Mouse (Mus musculus): ENCODE measurements at regions not wholly inside any gene's neighbourhood (a gene's known extent, or its start where the extent isn't known, plus 50 kb on each side); places are given as distances from the start of the nearest gene placed in this dataset.

DNA sequence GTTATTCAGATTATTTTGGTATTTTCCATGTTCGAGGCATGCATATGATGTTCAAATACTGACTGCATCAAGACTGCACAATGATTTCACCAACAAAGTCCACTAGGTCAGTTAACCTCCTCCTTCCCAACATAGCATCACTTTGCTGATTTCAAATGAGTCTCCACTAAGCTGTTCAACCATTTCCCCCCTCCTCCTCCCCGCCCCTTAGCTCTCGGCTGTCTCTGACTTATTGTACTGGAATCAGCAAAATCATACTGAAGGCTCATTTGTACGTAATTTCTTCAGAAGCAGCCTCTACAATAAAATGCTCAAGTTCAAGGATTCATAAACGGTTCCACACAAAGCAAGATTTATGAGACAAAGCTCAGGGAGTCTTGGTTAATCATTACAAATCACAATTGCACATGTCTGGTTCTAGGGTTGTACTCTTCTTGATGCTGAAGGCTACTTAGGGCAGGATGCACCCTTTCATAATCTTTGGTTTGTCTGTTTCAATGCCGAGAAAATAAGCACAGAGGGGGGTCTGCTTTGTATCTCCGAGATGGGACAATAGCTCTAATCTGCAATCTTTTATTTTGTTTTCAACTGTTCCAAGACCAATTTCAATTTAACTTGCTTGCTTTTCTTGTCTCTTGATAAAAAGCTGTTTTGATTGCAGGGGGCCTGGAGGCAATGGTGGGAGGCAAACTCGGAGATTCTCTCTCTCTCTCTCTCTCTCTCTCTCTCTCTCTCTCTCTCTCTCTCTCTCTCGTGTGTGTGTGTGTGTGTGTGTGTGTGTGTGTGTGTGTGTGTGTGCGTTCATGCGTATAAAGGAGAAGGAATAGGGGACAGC, 320.6 kb upstream of the Dcn start:
- no peak for ATAC-seq (ENCODE audit: insufficient number of reproducible peaks, insufficient read depth, low FRiP score, low TSS enrichment, low read depth)
- Histone ChIP-seq H3K9me3 (no peaks in the 10 kb centered on the region), H3K9ac (no peak overlapping the region), H3K27ac (no peak overlapping the region), H3K4me3 (no peak overlapping the region), H3K4me1 (peaks cover 10% of the 10 kb centered on the region), H3K4me2 (no peak overlapping the region), H3K27me3 (no peaks in the 10 kb centered on the region), H3K36me3 (no peaks in the 10 kb centered on the region)
- 56% methylated on average over 10 of the region's 11 CpGs for WGBS

DNA sequence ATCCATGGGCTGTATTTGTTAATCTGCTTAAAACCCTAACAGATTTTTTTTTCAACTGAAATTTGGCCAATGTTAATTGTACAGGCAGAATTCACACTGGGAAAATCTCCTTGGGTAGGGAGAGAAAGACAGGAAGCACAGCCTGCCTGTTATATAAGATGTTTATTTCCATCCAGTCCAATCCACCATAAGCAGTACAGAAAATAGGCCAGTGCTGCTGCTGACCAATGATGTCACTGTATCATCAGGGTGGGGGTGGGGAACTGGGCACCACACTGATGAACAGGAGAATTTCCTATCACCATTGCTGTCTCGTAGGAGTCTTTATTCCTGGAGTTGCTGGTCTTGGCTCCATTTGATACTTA, 320.0 kb upstream of the Dcn start:
- no peak overlapping the region for H3K9ac ChIP-seq
- no peak overlapping the region for H3K4me3 ChIP-seq
- no peak for ATAC-seq (ENCODE audit: insufficient number of reproducible peaks, insufficient read depth, low FRiP score, low TSS enrichment, low read depth)
- WGBS: 80% methylated on average over 1 of the region's 1 CpGs
- H3K4me2 ChIP-seq: no peak overlapping the region
- H3K27ac ChIP-seq: no peak overlapping the region
- no peaks in the 10 kb centered on the region for H3K9me3 ChIP-seq
- H3K27me3 ChIP-seq: no peaks in the 10 kb centered on the region
- no peaks in the 10 kb centered on the region for H3K36me3 ChIP-seq
- peaks cover 10% of the 10 kb centered on the region for H3K4me1 ChIP-seq

DNA sequence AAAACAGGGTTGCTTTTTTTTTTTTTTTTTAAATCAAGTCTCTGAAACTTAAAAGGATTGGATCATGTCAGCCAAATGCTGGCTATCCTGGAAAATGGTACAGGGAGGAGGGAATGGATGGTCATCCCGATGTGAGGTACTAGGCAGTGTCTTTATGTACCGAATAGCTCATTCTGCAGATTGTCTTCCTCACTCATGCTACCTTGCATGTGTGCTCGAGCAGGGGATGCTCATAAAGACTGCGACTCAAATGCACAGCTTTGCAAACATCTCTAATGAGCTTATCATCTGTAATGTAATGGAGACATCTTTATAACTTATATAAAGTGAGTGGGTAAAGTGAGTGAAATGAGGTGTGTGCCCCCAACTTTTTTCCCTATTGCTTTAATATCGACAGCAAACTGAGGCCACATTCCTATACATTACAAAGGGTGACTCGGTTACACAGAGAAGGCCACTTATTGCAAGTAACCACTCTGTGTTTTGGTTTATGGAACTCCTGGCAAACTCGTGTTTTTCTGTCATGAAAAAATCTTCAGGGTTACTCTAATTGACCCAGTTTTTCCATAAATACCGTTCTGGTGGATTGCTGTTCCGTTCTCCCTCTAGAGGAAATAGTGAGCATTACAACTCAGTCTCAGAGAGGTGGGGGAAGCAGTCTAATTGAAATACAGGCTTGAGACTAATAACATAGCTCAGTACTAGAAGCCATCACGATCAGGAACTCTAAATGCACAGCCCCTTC, 319.4 kb upstream of the Dcn start:
- Histone ChIP-seq H3K9ac (no peak overlapping the region), H3K4me3 (no peak overlapping the region), H3K4me1 (peaks cover 10% of the 10 kb centered on the region), H3K27me3 (no peaks in the 10 kb centered on the region), H3K9me3 (no peaks in the 10 kb centered on the region), H3K27ac (no peak overlapping the region), H3K4me2 (no peak overlapping the region), H3K36me3 (no peaks in the 10 kb centered on the region)
- no peak for ATAC-seq (ENCODE audit: insufficient number of reproducible peaks, insufficient read depth, low FRiP score, low TSS enrichment, low read depth)
- 54% methylated on average over 10 of the region's 10 CpGs for WGBS

DNA sequence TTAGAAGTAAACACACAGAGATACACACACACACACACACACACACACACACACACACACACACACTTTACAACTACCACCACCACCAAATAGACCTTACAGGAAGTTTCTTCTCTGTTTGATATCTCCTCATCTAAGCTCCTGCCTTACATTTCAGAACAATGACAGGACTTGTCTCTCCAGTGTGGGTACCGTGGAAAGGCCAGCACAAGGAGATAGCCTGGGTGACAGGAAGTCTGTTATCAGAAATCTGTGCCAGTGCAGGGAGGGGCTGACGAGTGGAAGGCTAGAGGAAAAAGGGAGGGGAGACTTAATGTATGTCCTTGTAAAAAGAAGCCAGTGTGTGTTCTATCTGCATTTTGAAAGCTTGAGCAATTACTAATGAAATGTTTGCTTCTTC, 318.5 kb upstream of the Dcn start:
- no peak for ATAC-seq (ENCODE audit: insufficient number of reproducible peaks, insufficient read depth, low FRiP score, low TSS enrichment, low read depth)
- H3K4me2 ChIP-seq: no peak overlapping the region
- H3K4me1 ChIP-seq: peaks cover 10% of the 10 kb centered on the region
- no peak overlapping the region for H3K27ac ChIP-seq
- H3K9ac ChIP-seq: no peak overlapping the region
- H3K9me3 ChIP-seq: no peaks in the 10 kb centered on the region
- H3K4me3 ChIP-seq: no peak overlapping the region
- 12% methylated on average over 2 of the region's 2 CpGs for WGBS
- no peaks in the 10 kb centered on the region for H3K36me3 ChIP-seq
- no peaks in the 10 kb centered on the region for H3K27me3 ChIP-seq

- Histone ChIP-seq H3K27me3 (no peaks in the 10 kb centered on the region), H3K9ac (no peak overlapping the region), H3K4me2 (no peak overlapping the region), H3K9me3 (no peaks in the 10 kb centered on the region), H3K4me1 (no peaks in the 10 kb centered on the region), H3K36me3 (no peaks in the 10 kb centered on the region), H3K27ac (no peak overlapping the region), H3K4me3 (no peak overlapping the region)
- ATAC-seq (ENCODE audit: insufficient number of reproducible peaks, insufficient read depth, low FRiP score, low TSS enrichment, low read depth): no peak
- 74% methylated on average over 3 of the region's 3 CpGs for WGBS
These were observed 300.9 kb upstream of the Dcn start for GRCm38 (mm10) chr10:97178468-97178867.

DNA sequence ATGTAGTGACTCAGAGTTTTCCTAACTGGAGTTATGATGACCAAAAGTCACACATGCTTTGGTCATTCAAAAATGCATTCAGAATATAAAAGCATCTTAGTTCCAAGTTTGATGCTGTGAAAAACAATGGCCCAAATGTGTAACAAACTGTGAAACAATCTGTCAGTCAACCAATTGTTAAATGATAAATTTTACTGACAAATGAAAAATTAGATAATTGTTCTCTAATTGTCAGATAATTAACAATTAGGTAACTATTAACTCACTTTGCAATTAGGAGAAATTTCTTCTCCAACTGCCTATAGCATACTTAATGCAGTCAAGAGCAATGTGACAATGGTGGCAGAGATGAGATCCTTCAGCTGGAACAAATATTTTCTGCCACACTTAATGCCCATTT, 289.7 kb upstream of the Dcn start:
- H3K9me3 ChIP-seq: no peaks in the 10 kb centered on the region
- H3K9ac ChIP-seq: no peak overlapping the region
- H3K36me3 ChIP-seq: no peaks in the 10 kb centered on the region
- no peak overlapping the region for H3K4me3 ChIP-seq
- H3K27me3 ChIP-seq: no peaks in the 10 kb centered on the region
- H3K27ac ChIP-seq: no peak overlapping the region
- H3K4me2 ChIP-seq: no peak overlapping the region
- ATAC-seq (ENCODE audit: insufficient number of reproducible peaks, insufficient read depth, low FRiP score, low TSS enrichment, low read depth): no peak
- H3K4me1 ChIP-seq: no peaks in the 10 kb centered on the region

- Histone ChIP-seq H3K4me3 (no peak overlapping the region), H3K36me3 (no peaks in the 10 kb centered on the region), H3K9me3 (no peaks in the 10 kb centered on the region), H3K4me1 (peaks cover 11% of the 10 kb centered on the region; the same call in 1 of the 2 replicates), H3K4me2 (no peak overlapping the region), H3K27me3 (no peaks in the 10 kb centered on the region), H3K27ac (peak overlapping the region; percentile 52), H3K9ac (no peak overlapping the region)
- WGBS: 60% methylated on average over 4 of the region's 4 CpGs
- ATAC-seq (ENCODE audit: insufficient number of reproducible peaks, insufficient read depth, low FRiP score, low TSS enrichment, low read depth): no peak
These were observed 268.1 kb upstream of the Dcn start for GRCm38 (mm10) chr10:97211238-97211695.

DNA sequence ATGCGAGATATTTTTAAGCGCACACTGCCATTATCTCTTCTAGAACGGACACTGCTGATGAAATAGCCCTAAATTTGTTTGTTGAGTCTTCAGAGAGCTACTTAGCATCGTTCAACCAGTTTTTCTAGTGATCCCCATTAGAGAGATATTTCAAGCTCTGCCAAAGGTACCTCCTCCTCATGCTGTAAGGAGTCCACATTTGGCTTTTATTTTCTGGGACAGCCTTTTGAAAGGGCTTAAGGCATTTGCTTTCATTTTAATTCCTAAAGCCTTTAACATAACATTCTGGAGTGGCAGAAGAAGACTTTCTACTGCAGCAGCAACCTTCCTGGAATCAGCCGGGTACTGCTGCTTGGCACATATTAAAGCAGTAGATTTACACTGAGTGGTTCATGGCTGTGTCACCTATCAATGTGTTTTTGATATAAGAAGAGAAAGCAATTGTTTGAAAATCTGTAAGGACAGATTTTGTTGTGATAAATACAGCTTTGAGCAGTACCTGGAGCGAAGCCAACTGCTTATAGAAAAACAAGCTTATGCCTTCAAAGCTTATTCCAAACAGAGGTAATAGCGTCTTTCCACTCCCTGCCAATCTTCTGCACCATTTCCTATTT, 267.5 kb upstream of the Dcn start:
- no peaks in the 10 kb centered on the region for H3K36me3 ChIP-seq
- no peak overlapping the region for H3K4me2 ChIP-seq
- H3K4me1 ChIP-seq: peaks cover 11% of the 10 kb centered on the region; the same call in 1 of the 2 replicates
- H3K9ac ChIP-seq: no peak overlapping the region
- H3K9me3 ChIP-seq: no peaks in the 10 kb centered on the region
- peak overlapping the region; percentile 24; the same call in 1 of the 2 replicates for H3K27ac ChIP-seq
- no peak for ATAC-seq (ENCODE audit: insufficient number of reproducible peaks, insufficient read depth, low FRiP score, low TSS enrichment, low read depth)
- H3K4me3 ChIP-seq: no peak overlapping the region
- WGBS: 50% methylated on average over 7 of the region's 7 CpGs
- no peaks in the 10 kb centered on the region for H3K27me3 ChIP-seq

DNA sequence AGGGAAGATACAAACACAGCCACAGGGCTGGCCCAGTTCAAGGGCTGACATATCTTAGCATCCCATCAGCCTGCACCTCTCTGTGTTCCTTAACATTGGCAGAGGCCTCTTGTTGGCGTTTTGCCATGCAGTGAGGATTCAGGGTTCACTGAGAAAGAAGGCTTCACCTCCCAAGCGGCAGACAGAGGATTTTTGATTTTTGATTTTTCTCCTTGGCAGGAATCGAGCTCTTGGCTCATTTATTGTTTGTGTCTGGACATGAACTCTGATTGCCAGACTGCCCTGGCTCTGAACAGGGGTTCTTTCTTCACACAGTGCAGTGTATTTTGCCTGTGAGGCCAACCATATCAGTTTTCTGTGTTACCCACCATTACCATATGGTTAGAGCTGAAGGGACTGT, 259.9 kb upstream of the Dcn start:
- Histone ChIP-seq H3K9ac (no peak overlapping the region), H3K4me3 (no peak overlapping the region), H3K27me3 (no peaks in the 10 kb centered on the region), H3K27ac (no peak overlapping the region), H3K4me1 (0 out of 2 replicates have a peak, but pooled peaks cover 5% of the 10 kb centered on the region), H3K4me2 (no peak overlapping the region), H3K36me3 (no peaks in the 10 kb centered on the region), H3K9me3 (no peaks in the 10 kb centered on the region)
- 52% methylated on average over 3 of the region's 3 CpGs for WGBS
- ATAC-seq (ENCODE audit: insufficient number of reproducible peaks, insufficient read depth, low FRiP score, low TSS enrichment, low read depth): 0 out of 2 replicates have a peak, but pooled peaks have one; percentile 37

DNA sequence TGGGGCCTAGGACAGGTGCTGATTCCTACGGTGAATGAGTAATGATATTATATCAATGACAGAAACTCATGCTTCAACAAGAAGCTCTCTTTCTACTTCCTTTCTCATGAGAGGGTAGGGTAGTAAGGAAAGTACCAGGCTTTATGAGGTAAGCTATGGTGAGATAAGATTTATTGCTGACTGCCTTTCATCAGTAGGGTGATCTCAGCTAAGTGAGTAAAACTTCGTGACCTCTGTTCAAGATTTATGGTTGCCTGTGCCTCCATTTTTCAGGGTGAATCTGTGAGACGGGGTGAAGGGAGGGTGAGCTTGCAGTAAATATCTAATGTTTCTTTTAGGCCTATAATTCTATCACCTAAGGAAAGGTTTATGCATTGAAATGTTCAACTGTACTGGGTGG, 259.0 kb upstream of the Dcn start:
- H3K4me1 ChIP-seq: 0 out of 2 replicates have a peak, but pooled peaks cover 5% of the 10 kb centered on the region
- H3K9me3 ChIP-seq: no peaks in the 10 kb centered on the region
- H3K4me2 ChIP-seq: no peak overlapping the region
- 92% methylated on average over 3 of the region's 3 CpGs for WGBS
- ATAC-seq (ENCODE audit: insufficient number of reproducible peaks, insufficient read depth, low FRiP score, low TSS enrichment, low read depth): no peak
- H3K27me3 ChIP-seq: no peaks in the 10 kb centered on the region
- no peak overlapping the region for H3K4me3 ChIP-seq
- H3K27ac ChIP-seq: no peak overlapping the region
- no peaks in the 10 kb centered on the region for H3K36me3 ChIP-seq
- H3K9ac ChIP-seq: no peak overlapping the region

DNA sequence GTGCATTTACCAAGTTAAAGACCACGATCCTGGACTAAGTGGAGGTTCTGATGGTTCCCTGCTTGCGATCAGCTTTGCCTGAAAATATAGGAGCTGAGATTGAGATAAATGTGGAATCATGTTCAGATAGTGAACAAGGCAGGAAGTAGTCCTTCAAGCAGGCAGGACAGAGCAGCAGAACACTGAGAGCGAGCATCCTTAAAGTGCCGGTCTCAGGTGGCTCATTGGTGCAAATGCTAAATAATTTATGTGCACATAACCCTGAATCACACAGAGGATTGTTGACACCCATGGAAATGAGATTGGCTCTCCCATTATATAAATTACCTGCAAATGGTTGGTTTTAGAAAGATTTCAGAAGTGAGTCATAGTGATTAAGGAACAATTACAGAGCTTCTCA, 243.8 kb upstream of the Dcn start:
- Histone ChIP-seq H3K27me3 (no peaks in the 10 kb centered on the region), H3K27ac (no peak overlapping the region), H3K4me2 (no peak overlapping the region), H3K36me3 (no peaks in the 10 kb centered on the region), H3K9me3 (no peaks in the 10 kb centered on the region), H3K4me1 (no peaks in the 10 kb centered on the region), H3K9ac (no peak overlapping the region), H3K4me3 (no peak overlapping the region)
- 78% methylated on average over 4 of the region's 4 CpGs for WGBS
- ATAC-seq (ENCODE audit: insufficient number of reproducible peaks, insufficient read depth, low FRiP score, low TSS enrichment, low read depth): no peak

Data from embryonic facial prominence, embryonic 13.5 days (tissue).